Mouse (Mus musculus) liver, embryonic 14.5 days (tissue): Measurements from ENCODE around the gene Nufip1. TPM values are rescaled to one million over a fixed set of nuclear protein-coding genes. Genes with fewer than 3 reads are reported as not detected.

Source experiments
- ATAC-seq: fragments of 200-750 bp; cut with Nextera tagmentation; 2 replicates; pipeline ENCODE4 v1.8.0; 2017; ENCODE audit warnings: moderate number of reproducible peaks, mild to moderate bottlenecking, moderate library complexity; ENCODE audit not compliant: insufficient read depth
- DNase-seq, 3 experiments: peaks; one replicate each; pipeline ENCODE4 v3.0.0-alpha.2; 2012 to 2013; ENCODE audit warnings: low read depth in 3 of 3, low spot score in 3 of 3
- H3K27ac ChIP-seq: fragments of 300-500 bp; sonication (generic); 2 replicates; pipeline ENCODE4 v1.5.1; 2014; ENCODE audit warnings: moderate library complexity, mild to moderate bottlenecking, control low read depth, inconsistent platforms
- H3K27me3 ChIP-seq: fragments of 300-500 bp; sonication (generic); 2 replicates; pipeline ENCODE4 v1.6.1; 2014; ENCODE audit warnings: mild to moderate bottlenecking, low read length, moderate library complexity; ENCODE audit not compliant: control insufficient read depth, insufficient read depth
- H3K36me3 ChIP-seq: fragments of 300-500 bp; sonication (generic); replicated peaks from 2 replicates; pipeline ENCODE4 v1.6.1; 2014; ENCODE audit warnings: low read depth; ENCODE audit not compliant: control insufficient read depth, insufficient read depth
- H3K4me1 ChIP-seq, 2 experiments: fragments of 200-500 bp in 1 of 2; fragments of 300-500 bp in 1 of 2; sonication (generic) in 1 of 2; replicated peaks; 2 replicates each; pipeline ENCODE4 v1.6.1; 2012 to 2014; ENCODE audit warnings: antibody characterized with exemption in 1 of 2, inconsistent platforms in 1 of 2, low read length in 1 of 2; ENCODE audit not compliant: control insufficient read depth in 2 of 2, insufficient read depth in 2 of 2
- H3K4me2 ChIP-seq: fragments of 300-500 bp; sonication (generic); 2 replicates; pipeline ENCODE4 v1.6.1; 2014; ENCODE audit warnings: low read depth, mild to moderate bottlenecking, control low read depth, moderate library complexity
- H3K4me3 ChIP-seq, 2 experiments: fragments of 200-500 bp in 1 of 2; fragments of 300-500 bp in 1 of 2; sonication (generic) in 1 of 2; 2 replicates each; pipeline ENCODE4 v1.5.1; 2012 to 2014; ENCODE audit warnings: low read depth in 2 of 2, low read length in 2 of 2, mild to moderate bottlenecking in 2 of 2, control low read depth in 1 of 2, inconsistent platforms in 1 of 2, moderate library complexity in 1 of 2; ENCODE audit not compliant: insufficient read depth in 1 of 2
- H3K9ac ChIP-seq: fragments of 300-500 bp; sonication (generic); replicated peaks from 2 replicates; pipeline ENCODE4 v1.6.1; 2014; ENCODE audit warnings: mild to moderate bottlenecking, control low read depth, moderate library complexity
- H3K9me3 ChIP-seq: fragments of 300-500 bp; sonication (generic); 2 replicates; pipeline ENCODE4 v1.6.1; 2016; ENCODE audit warnings: low read length, mixed read lengths; ENCODE audit not compliant: control insufficient read depth
- CTCF ChIP-seq: IDR thresholded peaks from 2 replicates; pipeline ENCODE4 v1.5.1; 2016; ENCODE audit warnings: antibody characterized with exemption, low read depth, control low read depth
- EP300 ChIP-seq: IDR thresholded peaks from 2 replicates; pipeline ENCODE4 v1.6.1; 2016; ENCODE audit warnings: antibody characterized with exemption, low read depth
- WGBS: fragments of 180-500 bp; shearing (Covaris S2); extraction: QIAGEN DNeasy Blood & Tissue Kit; methylation state at CpG from one replicate; pipeline ENCODE4 v1.1.7; 2014; ENCODE audit not compliant: insufficient replicate concordance; 5-methylcytosine and 5-hydroxymethylcytosine counted together
- polyA plus RNA-seq, 2 experiments: library from polyadenylated mRNA; depleted of rRNA in 1 of 2; stranded (reverse) in 1 of 2; unstranded in 1 of 2; fragments of >200 nt; fragmentation: Nextera tagmentation in 1 of 2; extraction: Ambion mirVana in 1 of 2; gene quantifications; 2 replicates each; pipeline versions ENCODE4 v1.2.1 to v1.2.3; 2012 to 2014

Nufip1 gene
- polyA plus RNA-seq, 2 experiments, result 3.1 to 4.6 TPM

DNA sequence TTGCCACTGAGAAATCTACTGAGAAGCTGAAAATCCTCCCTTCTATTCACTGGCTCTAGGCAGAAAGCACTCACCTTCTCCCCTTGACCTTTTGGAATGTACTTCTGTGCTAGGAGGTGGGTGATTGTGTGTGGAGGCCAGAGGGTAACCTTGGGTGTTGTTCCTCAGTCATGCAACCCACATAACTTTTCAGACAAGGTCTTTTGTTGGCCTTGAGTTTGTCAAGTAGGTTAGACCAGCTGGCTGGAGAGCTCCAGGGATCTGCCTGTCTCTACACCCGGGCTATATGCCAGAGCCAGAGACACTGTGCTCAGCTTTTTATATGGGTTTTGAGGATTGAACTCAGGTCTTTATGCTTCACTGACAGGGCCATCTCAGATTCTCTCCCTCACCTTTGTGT lies 36.5 kb upstream of the Nufip1 start:
- Histone ChIP-seq H3K4me1 (no peaks in the 10 kb centered on the region), H3K4me3 (no peak overlapping the region), H3K4me2 (no peak overlapping the region), H3K27me3 (no peaks in the 10 kb centered on the region), H3K9me3 (no peaks in the 10 kb centered on the region), H3K27ac (no peak overlapping the region), H3K36me3 (no peaks in the 10 kb centered on the region), H3K9ac (no peak overlapping the region)
- DNase-seq, result no peak
- TF ChIP-seq EP300 (no peak), CTCF (no peak)
- 56% methylated on average over 1 of the region's 1 CpGs for WGBS
- ATAC-seq, result no peak

DNA sequence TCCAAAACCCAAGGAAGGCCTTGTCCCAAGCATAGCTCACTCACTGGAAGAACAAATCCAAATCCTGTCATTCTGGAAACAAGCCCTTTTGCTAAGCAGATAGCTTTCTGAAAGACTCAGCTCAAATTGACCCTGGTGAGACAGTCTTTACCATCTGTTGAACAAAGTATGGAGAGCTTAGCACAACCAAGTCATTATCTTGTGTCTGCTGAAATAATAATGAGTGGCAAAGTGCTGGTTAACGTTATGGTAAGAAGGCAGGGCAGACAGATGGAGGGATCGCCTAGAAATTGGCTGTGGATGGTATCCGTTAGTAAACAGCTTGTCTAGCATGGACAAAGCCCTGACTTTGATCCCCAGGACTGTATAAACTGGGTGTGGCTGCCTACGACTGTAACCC lies 35.0 kb upstream of the Nufip1 start:
- no peaks in the 10 kb centered on the region for H3K36me3 ChIP-seq
- no peaks in the 10 kb centered on the region for H3K4me1 ChIP-seq
- no peak overlapping the region for H3K27ac ChIP-seq
- no peak overlapping the region for H3K9ac ChIP-seq
- H3K9me3 ChIP-seq, result no peaks in the 10 kb centered on the region
- 53% methylated on average over 4 of the region's 4 CpGs for WGBS
- no peaks in the 10 kb centered on the region for H3K27me3 ChIP-seq
- DNase-seq, result no peak
- no peak overlapping the region for H3K4me2 ChIP-seq
- ATAC-seq, result no peak
- TF ChIP-seq CTCF, result no peak
- TF ChIP-seq EP300, result no peak
- H3K4me3 ChIP-seq, result no peak overlapping the region

DNA sequence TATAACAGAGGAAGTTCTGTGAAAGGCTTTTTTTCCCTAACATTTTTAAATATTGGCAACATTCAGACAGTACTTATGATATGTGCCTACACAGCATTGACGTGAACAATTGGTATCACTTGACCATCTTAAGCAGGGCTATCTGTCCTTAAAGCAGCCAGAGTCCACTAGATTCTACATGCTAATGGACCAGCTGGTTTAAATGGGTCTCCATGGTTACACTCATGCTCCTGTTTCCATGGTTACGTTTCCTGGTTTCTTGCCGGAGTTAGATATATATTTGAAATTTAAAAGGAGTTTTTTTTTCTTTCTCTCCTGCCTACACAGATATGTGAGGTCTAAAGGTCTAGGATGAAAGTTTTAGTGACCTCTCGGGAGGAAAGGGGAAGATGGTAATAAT lies 34.1 kb upstream of the Nufip1 start:
- TF ChIP-seq EP300 (no peak), CTCF (no peak)
- WGBS, result 54% methylated on average over 4 of the region's 4 CpGs
- no peaks in the 10 kb centered on the region for H3K4me1 ChIP-seq
- no peaks in the 10 kb centered on the region for H3K27me3 ChIP-seq
- ATAC-seq (no peak), DNase-seq (no peak)
- no peaks in the 10 kb centered on the region for H3K36me3 ChIP-seq
- no peak overlapping the region for H3K9ac ChIP-seq
- H3K4me3 ChIP-seq, result no peak overlapping the region
- H3K27ac ChIP-seq, result no peak overlapping the region
- no peak overlapping the region for H3K4me2 ChIP-seq
- no peaks in the 10 kb centered on the region for H3K9me3 ChIP-seq

DNA sequence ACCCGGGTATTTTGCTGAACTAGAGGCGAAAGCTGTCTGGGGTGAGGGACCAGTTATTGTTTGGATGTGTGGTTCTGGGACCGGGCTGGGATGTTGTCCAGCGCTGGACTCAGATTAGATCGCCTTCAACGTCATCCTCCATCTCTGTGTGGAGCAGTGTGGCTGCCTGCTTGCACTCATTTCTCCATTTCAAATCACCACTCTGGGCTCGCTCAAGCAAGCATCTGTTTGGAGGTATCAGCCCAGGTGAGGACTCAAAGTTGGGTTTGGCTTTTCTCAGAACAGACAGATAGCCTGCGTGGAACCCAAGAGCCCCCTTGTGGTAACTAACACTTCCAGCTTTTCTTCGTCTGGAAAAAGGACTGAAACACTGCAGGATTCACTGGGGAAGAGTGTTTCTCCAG lies 33.6 kb upstream of the Nufip1 start:
- DNase-seq, result no peak
- 38% methylated on average over 9 of the region's 9 CpGs for WGBS
- Histone ChIP-seq H3K4me3 (no peak overlapping the region), H3K9me3 (no peaks in the 10 kb centered on the region), H3K9ac (no peak overlapping the region), H3K27ac (no peak overlapping the region), H3K36me3 (no peaks in the 10 kb centered on the region), H3K27me3 (no peaks in the 10 kb centered on the region), H3K4me1 (no peaks in the 10 kb centered on the region), H3K4me2 (no peak overlapping the region)
- no peak for ATAC-seq
- TF ChIP-seq CTCF, result peak; percentile 69
- no peak for TF ChIP-seq EP300

DNA sequence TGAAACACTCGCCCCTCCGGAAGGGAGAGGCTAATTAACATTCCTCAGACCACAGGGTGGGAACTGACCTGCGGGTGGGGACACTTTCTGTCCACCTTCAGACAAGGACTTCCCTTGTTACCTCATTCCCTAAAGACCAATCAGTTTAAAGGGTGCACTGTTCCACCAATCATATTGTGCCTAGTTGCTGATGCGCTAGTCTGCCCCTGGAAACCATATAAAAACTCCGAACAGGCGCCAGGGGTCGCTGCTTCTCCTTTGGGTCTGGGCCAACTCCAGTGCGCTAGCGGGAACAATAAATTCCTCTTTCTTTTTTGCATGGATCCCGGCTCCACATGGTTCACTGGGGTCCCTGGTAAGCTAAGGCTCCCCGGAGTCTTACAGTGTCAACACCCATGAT lies 29.2 kb upstream of the Nufip1 start:
- Histone ChIP-seq H3K4me2 (no peak overlapping the region), H3K4me3 (no peak overlapping the region), H3K9me3 (no peaks in the 10 kb centered on the region), H3K36me3 (no peaks in the 10 kb centered on the region), H3K9ac (no peak overlapping the region), H3K27me3 (no peaks in the 10 kb centered on the region), H3K4me1 (no peaks in the 10 kb centered on the region), H3K27ac (no peak overlapping the region)
- 64% methylated on average over 11 of the region's 11 CpGs for WGBS
- TF ChIP-seq EP300 (no peak), CTCF (0 out of 2 replicates have a peak, but pooled peaks have one; percentile 12)
- DNase-seq (no peak), ATAC-seq (no peak)
